Mouse (Mus musculus) adrenal gland, postnatal 36 days (tissue): ENCODE data around the gene Carmil1. TPM values are rescaled to one million over a fixed set of nuclear protein-coding genes. Genes with fewer than 3 reads are reported as not detected.

Experiments
- DNase-seq, 2 experiments: peaks; one replicate each; pipeline ENCODE4 v3.0.0; 2021; ENCODE audit warnings: mixed read lengths in 1 of 2
- long read RNA-seq, 2 experiments: library from polyadenylated mRNA; stranded (forward); transcript quantifications; one replicate each; pipeline ENCODE4 v2.0.0; 2021; ENCODE audit warnings: borderline sequencing depth in 2 of 2
- total RNA-seq, 2 experiments: library from RNA; stranded (reverse); gene quantifications; 2 replicates each; pipeline ENCODE4 v1.2.3; 2021

Carmil1 gene
- 10 to 100 TPM; 52.0 to 60.9 TPM for total RNA-seq
- long read RNA-seq, experiment 1, partial matches to known transcripts, result 4 of 5 reads
- long read RNA-seq, experiment 1, other reads (novel, unspliced or antisense), result 1 of 5 reads
- long read RNA-seq, experiment 2, partial matches to known transcripts, result 3 of 5 reads
- long read RNA-seq, experiment 2, other reads (novel, unspliced or antisense), result 2 of 5 reads

- DNase-seq, result peak; percentile 88 to 90
These were observed at the start of gene Carmil1 for GRCm38 (mm10) chr13:24280439-24281431. TSS of gene Carmil1 (minus strand) at chr13:24280795.

DNA sequence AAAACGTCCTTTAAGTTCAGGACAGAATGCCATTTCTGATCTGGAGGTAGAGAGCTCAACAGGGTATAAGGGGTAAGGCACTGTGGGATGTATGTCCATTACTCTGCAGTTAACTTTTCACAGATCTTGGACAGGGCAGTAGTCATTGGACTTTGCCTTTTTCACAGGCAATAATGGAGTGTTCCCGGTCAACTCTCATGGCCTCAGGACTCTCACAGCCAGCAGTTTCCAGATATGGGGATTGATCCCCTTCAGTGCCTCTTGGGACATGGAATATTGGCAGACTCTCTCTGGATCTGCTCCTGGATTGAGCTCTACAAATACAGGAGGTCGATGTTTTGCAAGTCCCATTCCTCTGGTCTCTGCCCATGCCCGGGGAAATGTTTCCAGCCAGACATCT is 49.5 kb upstream of the Carmil1 start:
- DNase-seq, result no peak

DNA sequence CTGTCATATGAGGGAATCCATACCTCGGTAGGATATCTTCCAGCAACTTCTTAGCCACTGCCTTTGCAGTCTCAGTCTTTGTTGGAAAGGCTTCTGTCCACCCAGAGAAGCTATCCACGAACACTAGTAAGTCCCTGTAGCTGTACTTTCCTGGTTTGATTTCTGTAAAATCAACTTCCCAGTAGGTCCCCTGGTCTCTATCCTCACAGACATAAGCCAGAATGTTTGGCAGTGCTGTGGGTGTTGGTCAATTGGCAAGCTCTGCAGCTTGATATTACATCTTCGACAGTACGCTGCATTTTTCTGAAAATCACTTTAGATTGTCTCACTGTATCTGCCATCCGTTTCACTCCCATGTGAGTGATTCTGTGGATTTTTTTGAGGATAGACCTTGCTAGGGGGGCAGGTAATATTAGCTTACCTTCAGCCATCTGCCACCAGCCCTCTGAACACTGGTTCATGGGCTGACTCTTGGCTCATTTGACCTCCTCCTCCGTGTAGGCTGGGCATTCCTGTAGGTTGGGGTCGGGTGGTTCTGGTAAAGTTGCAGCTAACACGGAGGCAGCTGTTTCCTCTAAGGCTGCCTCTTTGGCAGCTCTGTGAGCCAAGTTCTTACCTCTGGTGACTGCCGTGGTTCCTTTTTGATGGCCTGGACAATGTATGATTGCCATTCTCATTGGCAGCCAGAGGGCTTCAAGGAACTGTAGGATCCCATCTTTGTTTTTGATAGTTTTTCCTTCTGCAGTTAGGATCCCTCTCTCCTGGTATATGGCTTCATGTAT is 47.6 kb upstream of the Carmil1 start:
- DNase-seq, result no peak

- no peak for DNase-seq
These were observed 46.6 kb upstream of the Carmil1 start, which contains the start of gene Cmah for GRCm38 (mm10) chr13:24327201-24327600. TSS of gene Cmah (plus strand) at chr13:24327404.

DNA sequence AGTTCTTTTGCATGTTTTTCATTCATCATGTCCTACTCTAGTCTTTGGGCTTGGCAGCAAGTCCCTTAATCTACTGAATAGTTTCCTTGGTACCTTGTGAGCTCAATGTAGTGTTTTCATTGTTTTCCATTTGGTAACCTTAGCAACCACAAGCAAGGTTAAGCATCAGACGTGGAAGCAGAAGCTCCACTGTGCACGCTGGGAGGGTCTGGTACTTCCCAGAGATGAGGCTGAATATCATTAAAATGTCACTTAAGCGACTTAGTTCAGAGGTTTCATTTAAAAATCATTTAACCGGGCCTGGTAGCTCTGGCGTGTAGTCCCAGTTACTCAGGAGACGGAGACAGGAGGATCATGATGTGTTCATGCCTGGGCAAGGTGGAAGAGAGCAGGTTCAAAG is 40.7 kb upstream of the Carmil1 start:
- DNase-seq, result no peak

DNA sequence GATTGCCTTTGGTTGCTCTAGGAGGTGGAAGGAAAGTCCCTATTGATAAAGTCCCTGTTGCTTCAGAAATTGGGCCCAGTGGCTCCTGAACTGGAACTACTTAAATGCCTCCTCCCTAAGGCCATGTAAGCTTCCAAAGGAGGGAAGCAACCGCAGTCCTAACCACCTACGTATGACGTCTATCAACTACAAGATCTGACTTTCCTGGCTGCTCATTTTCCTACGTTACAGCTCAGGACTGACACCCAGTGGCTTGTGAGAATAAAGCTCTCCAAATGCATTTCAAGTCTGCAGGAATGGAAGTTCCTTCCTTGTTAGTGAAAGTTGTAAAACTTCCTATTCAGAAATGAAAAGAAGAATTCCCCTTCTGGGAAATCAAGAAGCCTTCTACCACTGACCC is 38.0 kb upstream of the Carmil1 start:
- DNase-seq, result peak; percentile 25 to 41

GRCm38 (mm10) chr13:24316563-24316962 is 36.0 kb upstream of the Carmil1 start:
- no peak for DNase-seq

- DNase-seq, result no peak
These were observed 30.7 kb upstream of the Carmil1 start for GRCm38 (mm10) chr13:24311011-24311940.

GRCm38 (mm10) chr13:24306248-24306647 is 25.7 kb upstream of the Carmil1 start:
- DNase-seq, result no peak

DNA sequence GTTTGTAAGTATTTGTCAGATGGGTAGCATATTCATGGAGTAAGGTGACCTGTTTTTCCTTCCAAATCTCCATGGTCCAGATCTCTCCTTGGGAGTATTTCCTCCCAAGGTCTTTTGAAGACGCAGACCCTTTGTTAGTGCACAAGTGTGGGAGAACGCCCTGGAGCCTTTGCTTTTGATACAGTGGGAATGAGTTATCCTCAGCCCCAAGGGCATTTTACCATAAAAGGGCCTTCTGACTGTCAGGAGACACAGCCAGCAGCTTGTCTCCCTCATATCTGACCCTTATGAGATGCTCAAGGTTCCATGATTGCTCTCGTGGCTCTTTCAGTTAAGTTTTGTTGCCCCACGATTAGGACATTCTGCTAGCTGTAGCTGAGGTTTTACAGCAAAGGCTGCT is 24.9 kb upstream of the Carmil1 start:
- no peak for DNase-seq

DNA sequence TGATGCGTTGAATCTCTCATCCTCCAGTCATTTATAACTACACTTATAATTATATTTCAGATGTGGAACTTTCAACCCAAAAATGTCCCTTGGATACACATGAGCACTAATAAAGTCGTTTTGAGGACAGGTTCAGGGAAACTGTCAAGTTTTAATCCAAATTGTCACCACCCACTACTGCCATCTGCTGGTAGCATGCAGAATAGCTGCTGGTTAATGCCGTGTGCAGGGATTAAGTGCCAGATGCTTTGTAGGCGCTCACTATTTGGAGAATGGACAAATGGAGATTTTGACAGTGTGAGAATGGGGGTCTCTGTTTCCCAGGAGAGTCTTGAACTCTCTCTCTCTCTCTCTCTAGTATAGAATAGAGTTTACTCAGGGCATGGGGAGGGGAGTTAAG is 16.7 kb upstream of the Carmil1 start:
- DNase-seq, result peak; percentile 40 to 63

- peak; percentile 37 to 45 for DNase-seq
These were observed 6.8 kb upstream of the Carmil1 start for GRCm38 (mm10) chr13:24287381-24287780.

DNA sequence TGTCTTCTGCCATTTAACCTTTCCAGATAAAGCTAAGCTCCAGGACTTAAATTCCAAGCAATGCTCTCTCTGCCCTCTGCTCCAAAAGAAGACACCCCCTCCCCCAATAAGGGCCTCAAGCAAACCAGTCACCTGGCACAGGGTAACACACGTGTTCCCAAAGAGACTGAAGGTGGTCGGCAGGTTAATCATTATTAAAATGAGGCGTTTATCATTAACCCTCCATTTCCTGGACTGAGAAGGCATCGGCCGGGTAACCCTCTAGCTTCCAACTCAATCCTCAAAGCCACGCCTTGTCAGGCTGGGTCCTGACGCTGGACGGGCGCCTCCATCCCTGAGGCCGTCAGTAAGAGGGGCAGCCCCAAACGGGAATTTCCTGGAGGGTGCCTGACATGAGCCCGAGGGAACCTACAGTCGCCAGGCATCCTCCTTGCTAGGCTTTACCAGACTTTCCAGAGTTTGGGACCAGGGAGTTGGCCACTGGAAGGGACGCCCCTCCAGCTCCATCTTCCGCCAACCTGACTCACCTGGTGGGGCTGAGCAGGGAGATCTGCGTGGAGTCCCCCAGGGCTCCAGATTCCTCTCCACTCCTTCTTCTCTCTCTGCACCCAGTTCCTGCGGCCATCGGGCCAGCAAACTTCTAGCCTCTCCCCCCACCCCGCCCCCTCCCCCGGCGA is 695 bp downstream of the Carmil1 start:
- peak; percentile 29 to 53 for DNase-seq

- DNase-seq, result no peak
These were observed 1.2 kb downstream of the Carmil1 start for GRCm38 (mm10) chr13:24279407-24279761.

- no peak for DNase-seq
These were observed 7.7 kb downstream of the Carmil1 start for GRCm38 (mm10) chr13:24272740-24273377.

- peak; percentile 54 to 63 for DNase-seq
These were observed 11.5 kb downstream of the Carmil1 start for GRCm38 (mm10) chr13:24269100-24269465.

- DNase-seq, result peak; percentile 67 to 77
These were observed 12.1 kb downstream of the Carmil1 start for GRCm38 (mm10) chr13:24268355-24269099.

GRCm38 (mm10) chr13:24264760-24265159 is 15.8 kb downstream of the Carmil1 start:
- DNase-seq, result no peak

- no peak for DNase-seq
These were observed 17.0 kb downstream of the Carmil1 start for GRCm38 (mm10) chr13:24263560-24263959.
